ENCODE assay signal across 15 mouse cellular contexts in the genomic region with DNA sequence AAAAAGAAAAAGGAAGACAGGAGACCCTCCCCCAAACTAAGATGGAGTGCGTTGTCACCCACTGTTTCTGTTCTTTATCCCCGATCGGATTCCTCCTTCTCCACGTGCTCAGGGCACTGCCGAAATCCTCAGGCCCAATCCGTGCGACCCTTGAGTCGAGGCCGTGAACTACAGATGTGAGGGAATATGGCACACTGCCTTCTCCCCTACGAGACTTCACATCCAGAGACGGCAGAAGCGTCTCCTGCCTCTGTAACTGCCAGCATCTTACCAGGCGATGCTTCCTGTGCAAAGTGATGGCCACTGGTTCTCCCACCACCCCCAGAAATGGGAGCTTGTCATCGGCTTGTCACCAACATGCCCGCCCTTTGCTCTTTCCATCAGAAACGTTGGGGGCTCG.
"Had no signal": no experiment of that assay in that cellular context is flagged by ENCODE, and none has a peak within 500 bp of the region (broad histone marks: within the 10 kb centered on the region; RNA-seq: fewer than 3 reads in every experiment).

No protein-coding gene starts in this region.

- H3K4me2 ChIP-seq: midbrain, embryonic 11.5 days; neural tube, embryonic 13.5 days had no signal

- H3K27me3 ChIP-seq: neural tube, embryonic 13.5 days had no signal

- H3K27ac ChIP-seq: kidney, postnatal 0 days; liver, embryonic 14.5 days; neural tube, embryonic 13.5 days had no signal

- ATAC-seq: lung, postnatal 0 days; midbrain, embryonic 16.5 days had no signal

- H3K4me3 ChIP-seq: neural tube, embryonic 13.5 days had no signal

- H3K9ac ChIP-seq: liver, embryonic 14.5 days; neural tube, embryonic 13.5 days had no signal

- DNase-seq: kidney, adult 9 months; kidney, postnatal 36 days; layer of hippocampus, adult 9-11 months; layer of hippocampus, postnatal 36 days; lung, adult 2 months; lung, postnatal 36 days; right cerebral cortex, adult 18-20 months; right cerebral cortex, postnatal 25 days; thymus, postnatal 36 days had no signal

- H3K9me3 ChIP-seq: neural tube, embryonic 13.5 days had no signal
